Mouse (Mus musculus): ENCODE data around the gene Zfp771.

Zfp771 gene

GRCm38 (mm10) chr7:127243870-127244657, at the start of gene Zfp771:
Zfp771 (plus strand) TSS chr7:127244274.
- peak; percentile 95 for DNase-seq (ENCODE audit: extremely low read depth, insufficient read length, low spot score)

DNA sequence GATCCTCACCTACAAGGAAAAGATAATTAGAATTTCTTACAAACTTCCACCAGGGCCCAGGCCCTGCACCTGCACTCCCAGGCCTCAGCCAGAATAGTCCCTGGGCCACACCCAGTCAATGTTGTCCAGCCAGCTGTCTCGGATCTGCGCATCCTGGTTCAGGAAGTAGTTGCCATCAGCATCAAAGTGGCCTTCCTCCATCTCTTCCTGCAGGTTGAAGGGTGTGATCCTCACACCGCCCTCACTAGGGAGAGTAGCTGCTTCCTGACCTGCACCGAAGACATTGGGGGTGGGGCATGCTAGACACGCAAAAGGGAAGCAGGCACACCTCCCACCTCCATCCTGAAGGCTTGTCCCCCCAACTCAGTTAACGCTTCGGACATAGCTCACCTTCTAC, 49.4 kb upstream of the Zfp771 start:
- DNase-seq (ENCODE audit: extremely low read depth, insufficient read length, low spot score) = no peak

DNA sequence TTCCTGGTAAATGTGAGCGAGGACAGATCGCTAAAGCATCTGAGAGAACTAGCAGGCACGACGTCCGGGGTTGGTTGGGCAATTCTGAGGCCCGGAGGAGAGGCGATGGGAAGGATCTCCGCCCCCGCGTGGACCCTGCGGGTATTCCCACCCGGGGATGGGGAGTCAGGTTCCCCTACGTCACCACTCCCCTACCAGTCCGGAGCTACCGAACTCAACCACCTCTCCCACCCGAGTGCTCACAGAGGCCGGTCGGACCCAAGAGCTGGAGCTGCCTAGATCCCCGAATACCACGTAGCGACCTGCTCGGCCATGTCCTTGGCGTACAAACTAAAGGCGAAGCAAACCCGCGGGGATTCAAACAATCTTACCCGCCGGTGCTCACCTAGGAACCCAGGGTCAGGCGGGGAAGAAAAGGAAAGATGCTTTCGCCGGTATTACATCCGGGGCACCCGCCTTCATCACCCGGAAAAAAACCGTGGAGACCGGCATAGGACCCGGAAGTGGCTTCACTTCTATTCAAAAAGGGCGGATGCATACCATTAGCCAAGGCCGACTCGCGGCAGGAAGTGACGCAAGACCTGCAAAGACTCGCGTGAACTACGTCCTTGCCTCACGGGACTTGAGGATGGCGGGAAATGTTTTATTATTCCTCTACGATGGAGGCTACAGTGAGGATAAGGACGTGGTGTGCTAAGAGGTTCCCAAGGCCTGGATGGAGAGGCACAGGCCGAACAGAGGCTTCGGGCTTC, 48.4 kb upstream of the Zfp771 start, which contains the start of gene Cd2bp2:
Gene Cd2bp2 (minus strand): TSS at position 507 of the 752 bp plus-strand sequence.
- DNase-seq (ENCODE audit: extremely low read depth, insufficient read length, low spot score) = peak; percentile 90

DNA sequence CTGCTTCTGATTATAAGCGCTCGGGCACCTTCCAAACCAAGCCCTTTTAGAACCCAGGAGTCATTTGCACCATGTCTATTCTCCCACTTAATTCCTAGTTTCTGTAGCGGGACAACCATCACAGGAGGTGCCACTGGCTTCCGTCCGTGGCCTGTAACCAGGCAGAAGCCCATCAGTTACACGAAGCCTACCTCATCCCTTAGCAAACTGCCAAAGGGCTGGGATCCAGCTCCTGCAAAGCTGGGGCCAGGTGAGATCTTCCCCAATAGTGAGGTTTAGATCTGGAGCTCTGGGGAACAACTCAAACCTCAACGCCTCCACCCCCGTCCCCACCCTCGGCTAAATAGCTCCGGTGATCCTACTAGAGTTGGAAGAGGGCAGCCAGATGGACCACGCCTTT, 47.6 kb upstream of the Zfp771 start:
- no peak for DNase-seq (ENCODE audit: extremely low read depth, insufficient read length, low spot score)

- no peak for DNase-seq (ENCODE audit: extremely low read depth, insufficient read length, low spot score)
Measured at GRCm38 (mm10) chr7:127206606-127207005, 37.5 kb upstream of the Zfp771 start.

- DNase-seq (ENCODE audit: extremely low read depth, insufficient read length, low spot score) = peak; percentile 50
Measured at GRCm38 (mm10) chr7:127207374-127208294, 36.4 kb upstream of the Zfp771 start.

DNA sequence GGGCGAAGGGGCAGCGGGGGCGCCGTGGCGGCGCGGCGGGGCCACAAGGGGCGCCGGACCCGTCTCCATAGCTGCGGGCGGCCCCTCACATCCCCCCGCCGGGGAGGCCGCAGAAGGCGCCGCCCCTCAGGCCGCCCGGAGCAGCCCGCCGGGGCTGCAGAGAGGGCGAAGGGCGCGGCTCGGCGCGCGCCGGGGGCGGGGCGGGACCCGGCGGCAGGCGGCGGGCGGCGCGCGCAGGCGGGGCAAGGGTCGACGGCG, 35.9 kb upstream of the Zfp771 start, which contains the start of gene Tbc1d10b:
Gene Tbc1d10b (minus strand): TSS at position 174 of the 258 bp plus-strand sequence.
- DNase-seq (ENCODE audit: extremely low read depth, insufficient read length, low spot score) = no peak

DNA sequence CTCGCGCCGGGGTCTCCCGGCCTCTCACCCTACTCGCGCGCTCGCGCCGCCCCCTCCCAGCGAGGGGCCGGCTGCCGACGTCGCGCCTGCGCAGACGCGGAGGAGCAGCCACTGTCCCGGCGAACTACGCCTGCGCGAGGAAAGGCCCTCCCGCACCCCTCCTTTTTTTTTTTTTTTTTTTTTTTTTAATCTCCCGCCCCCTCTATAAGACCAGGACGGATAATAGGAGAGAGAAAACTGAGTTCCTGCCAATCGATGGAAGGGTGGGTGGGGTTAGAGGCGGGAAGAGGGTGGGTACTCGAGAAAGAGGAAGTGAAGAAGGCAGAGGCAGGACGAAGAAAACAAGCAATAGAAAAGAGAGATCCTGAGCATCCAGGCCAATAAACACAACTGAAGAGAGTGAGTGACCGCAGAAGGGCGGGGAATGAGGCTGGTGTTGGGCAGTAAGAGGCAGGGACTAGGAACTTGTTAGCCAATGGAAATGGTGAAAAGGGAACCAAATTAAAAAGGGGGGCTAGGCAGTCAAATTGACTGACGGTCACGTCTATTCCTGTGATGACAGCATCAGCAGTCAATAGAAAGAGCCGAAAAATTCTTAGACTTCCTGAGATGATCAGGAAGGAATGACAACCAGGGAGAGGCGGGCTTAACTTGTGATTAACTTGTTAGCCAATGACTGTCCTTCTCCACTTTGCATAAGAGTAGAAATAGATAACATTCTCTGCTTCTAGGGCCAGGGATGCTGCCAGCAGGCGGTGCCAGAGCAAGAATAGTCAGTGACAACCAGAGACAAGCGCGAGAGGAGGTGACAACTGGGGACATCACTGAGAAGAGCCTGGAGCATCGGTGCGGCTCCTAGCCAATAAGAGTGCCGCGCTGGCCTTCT, 35.3 kb upstream of the Zfp771 start, which contains the start of gene Mylpf:
Gene Mylpf (plus strand): TSS at position 338 of the 886 bp plus-strand sequence.
- peak; percentile 94 for DNase-seq (ENCODE audit: extremely low read depth, insufficient read length, low spot score)

DNA sequence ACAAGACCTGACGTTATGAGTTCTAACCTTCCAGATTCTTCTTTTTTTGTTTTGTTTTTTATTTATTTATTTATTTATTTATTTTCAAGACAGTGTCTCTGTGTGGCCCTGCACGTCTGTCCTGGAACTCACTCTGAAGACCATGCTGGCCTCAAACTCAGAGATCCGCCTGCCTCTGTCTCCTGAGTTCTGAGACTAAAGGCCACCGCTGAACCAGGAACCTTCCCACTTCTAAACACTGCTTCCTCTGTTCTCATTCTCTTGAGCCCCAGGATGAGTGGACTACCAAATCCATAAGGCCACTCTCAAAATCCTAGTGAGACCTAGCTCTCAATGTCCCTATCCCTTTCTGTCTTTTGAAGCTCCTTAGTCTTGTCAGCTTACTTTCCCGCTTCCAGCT, 34.2 kb upstream of the Zfp771 start:
- DNase-seq (ENCODE audit: extremely low read depth, insufficient read length, low spot score) = no peak

GRCm38 (mm10) chr7:127210266-127210665, 33.8 kb upstream of the Zfp771 start:
- DNase-seq (ENCODE audit: extremely low read depth, insufficient read length, low spot score) = no peak

DNA sequence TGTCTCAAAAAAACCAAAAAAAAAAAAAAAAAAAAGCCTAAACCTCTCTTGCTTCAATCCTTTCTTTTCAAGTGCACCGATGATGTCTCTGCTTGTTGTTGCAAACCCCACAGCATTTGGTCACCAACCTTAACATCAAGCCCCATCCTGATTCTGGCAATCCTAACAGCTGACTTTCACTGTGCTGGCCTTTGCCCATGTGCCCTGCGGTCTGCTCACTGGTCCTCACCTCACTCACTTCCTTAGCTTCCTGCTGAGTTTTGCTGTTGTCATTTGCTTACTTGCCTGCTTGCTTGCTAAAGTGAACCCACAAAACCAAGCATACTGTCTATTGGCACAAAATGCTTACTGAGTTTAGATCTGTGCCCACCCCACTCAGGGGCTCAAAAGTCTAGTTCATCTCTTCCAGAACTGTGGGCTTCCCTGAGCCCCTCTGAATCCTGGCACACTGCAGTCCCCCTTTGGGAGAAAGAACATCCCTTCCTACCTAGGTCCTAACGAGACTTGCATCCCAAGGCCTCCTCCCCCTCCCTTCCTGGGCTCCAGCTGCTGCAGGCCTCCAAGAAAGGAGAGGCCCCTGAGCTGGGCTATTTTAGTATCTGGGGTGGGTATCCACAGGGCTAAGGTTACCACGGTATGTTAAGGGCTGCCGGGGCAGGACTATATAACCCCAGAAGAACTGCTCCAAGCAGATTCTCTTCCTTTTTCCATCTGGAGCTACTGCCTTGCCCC, 32.9 kb upstream of the Zfp771 start:
- DNase-seq (ENCODE audit: extremely low read depth, insufficient read length, low spot score) = no peak

DNA sequence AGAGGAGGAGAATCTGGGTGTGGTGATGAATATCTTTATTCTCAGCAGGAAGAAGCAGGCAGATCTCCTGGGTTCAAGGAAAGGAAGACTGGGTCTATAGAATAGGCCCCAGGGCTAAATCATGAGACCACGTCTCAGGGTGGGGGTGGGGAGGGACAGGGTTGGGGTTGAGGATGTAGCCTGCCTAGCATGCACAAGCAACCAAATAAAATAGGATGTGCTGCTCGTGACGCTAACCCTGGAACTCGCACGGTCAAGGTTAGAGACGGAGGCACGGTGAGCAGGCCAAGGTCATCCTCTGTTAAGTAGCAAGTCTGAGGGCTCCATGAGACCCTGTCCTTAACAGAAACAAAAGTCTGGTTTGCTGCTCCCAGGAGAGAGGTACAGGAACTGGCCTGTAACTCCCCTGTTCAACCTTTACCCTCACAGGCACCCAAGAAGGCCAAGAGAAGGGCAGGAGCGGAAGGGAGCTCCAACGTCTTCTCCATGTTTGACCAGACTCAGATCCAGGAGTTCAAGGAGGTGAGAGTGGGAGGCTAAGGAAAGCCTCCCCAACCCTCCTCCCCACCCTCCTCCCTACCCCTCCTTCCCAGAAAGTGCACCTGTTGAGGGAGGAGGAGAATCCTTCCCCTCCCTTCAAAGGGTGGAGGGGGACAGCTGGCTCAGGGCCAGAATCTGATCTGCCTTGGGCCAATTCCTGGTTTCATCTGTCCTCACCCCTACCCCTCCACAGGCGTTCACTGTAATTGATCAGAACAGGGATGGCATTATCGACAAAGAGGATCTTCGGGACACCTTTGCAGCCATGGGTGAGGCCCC, 31.4 kb upstream of the Zfp771 start:
- no peak for DNase-seq (ENCODE audit: extremely low read depth, insufficient read length, low spot score)

GRCm38 (mm10) chr7:127213485-127213884, 30.6 kb upstream of the Zfp771 start:
- DNase-seq (ENCODE audit: extremely low read depth, insufficient read length, low spot score) = no peak

- no peak for DNase-seq (ENCODE audit: extremely low read depth, insufficient read length, low spot score)
Measured at GRCm38 (mm10) chr7:127213930-127214329, 30.1 kb upstream of the Zfp771 start.

DNA sequence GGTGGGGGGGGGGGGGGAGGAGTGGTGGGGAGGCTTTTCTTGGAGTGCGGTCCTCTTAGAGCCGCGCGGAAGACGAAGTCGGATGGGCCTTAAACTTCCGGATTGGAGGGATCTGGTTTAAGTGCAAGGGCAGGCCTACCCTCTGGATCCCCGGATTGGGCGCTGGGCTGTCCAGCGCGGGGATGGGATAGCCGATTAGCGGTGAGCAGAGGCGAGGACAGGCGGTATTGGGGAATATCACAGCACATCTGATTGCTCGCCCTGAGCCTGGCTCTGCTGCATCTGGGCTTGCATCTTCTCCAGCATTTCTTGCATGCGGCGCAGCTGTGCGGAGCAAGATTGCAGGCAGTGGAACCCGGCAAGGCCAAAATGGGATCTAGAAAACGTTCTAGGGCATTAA, 29.6 kb upstream of the Zfp771 start:
- DNase-seq (ENCODE audit: extremely low read depth, insufficient read length, low spot score) = no peak

DNA sequence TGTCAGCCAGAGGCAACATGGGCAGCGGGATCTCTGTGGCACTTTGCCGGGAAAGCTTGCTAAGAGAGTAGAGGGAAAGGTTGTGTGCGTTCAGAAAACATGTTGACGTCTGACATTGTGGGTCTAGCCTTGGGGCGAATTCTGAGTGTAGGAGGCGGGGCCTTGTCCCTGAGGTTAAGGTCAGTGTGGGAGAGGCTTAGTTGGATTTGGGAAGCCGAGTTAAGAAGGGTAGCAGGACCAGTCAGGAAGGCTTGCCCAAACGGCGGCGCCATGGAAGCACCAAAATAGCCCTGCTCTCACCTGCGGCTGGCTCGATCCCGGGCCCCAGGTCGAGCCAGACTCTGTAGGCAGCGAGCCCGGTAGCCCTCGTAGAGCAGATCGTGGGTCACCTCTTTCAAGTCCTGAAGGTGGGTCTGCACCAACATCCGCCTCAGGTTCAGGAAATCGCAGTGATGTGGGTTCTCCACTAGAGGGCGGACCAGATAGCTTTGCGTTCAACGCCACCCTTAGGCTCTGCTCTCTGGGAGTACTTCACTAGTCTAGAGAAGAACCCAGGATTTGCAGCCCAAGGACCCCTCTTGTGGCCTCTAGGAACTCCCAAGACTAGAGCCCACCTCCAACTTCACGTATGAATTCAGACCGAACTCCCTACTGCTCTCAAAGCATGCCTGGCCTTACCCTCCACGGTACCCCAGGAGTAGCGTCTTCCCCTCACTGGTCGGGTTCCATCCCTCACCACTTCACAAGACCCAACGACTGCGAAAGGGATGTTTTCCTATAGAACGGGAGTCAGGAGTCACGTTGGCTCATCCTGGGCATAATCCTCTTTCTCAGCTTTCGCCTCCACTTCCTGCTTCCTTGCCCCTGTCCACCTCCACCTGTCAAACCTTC, 28.8 kb upstream of the Zfp771 start:
- peak; percentile 54 for DNase-seq (ENCODE audit: extremely low read depth, insufficient read length, low spot score)

- DNase-seq (ENCODE audit: extremely low read depth, insufficient read length, low spot score) = no peak
Measured at GRCm38 (mm10) chr7:127216307-127216706, 27.8 kb upstream of the Zfp771 start.
